Mouse (Mus musculus): Measurements from ENCODE around the gene Prkd2.

GRCm38 (mm10) chr7:16903439-16903955, 60.8 kb downstream of the Prkd2 start:
- TF ChIP-seq CTCF (IDR thresholded peaks at IDR 0.05; ENCODE audit: low read depth, low read length) (no peak), TAL1 (conservative IDR thresholded peaks at IDR 0.05; ENCODE audit: low read depth, low read length) (no peak), GATA1 (IDR thresholded peaks at IDR 0.05; ENCODE audit: borderline replicate concordance, low read length) (no peak)

Measured in G1E (cell line).